Mouse (Mus musculus): ENCODE results near the gene Itga9. TPM values are rescaled to one million over a fixed set of nuclear protein-coding genes. Genes with fewer than 3 reads are reported as not detected.

Itga9 gene
- polyA plus RNA-seq, 1 experiment from 2014 or later, result 1.6 TPM

DNA sequence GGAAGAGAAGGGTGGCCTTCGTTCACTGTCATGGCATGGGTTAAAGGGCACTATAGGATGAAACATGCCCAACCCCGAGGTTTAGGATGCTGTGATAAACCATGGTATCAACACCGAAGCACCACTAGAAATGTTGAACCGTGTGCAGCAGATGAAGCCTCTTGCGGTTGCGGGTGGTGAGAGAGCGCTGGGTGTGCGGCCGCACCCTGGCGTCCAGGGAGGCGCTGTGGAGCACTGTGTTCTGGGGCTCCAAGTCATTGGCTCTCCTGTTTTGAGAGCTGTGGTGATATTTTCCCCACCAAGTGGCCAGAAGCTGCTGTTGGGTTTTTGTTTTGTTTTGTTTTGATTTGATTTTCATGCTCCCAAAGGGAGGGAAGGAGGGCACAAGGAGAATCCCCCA, 272.1 kb downstream of the Itga9 start:
- Histone ChIP-seq H3K36me3 (no peaks in the 10 kb centered on the region), H3K9ac (replicated peaks) (no peak overlapping the region), H3K4me2 (replicated peaks) (no peak overlapping the region), H3K4me3 (no peak overlapping the region), H3K27ac (replicated peaks) (no peak overlapping the region), H3K27me3 (no peaks in the 10 kb centered on the region), H3K9me3 (no peaks in the 10 kb centered on the region), H3K4me1 (no peaks in the 10 kb centered on the region)
- no peak for ATAC-seq (replicated peaks)
- WGBS, result 89% methylated on average over 11 of the region's 11 CpGs

DNA sequence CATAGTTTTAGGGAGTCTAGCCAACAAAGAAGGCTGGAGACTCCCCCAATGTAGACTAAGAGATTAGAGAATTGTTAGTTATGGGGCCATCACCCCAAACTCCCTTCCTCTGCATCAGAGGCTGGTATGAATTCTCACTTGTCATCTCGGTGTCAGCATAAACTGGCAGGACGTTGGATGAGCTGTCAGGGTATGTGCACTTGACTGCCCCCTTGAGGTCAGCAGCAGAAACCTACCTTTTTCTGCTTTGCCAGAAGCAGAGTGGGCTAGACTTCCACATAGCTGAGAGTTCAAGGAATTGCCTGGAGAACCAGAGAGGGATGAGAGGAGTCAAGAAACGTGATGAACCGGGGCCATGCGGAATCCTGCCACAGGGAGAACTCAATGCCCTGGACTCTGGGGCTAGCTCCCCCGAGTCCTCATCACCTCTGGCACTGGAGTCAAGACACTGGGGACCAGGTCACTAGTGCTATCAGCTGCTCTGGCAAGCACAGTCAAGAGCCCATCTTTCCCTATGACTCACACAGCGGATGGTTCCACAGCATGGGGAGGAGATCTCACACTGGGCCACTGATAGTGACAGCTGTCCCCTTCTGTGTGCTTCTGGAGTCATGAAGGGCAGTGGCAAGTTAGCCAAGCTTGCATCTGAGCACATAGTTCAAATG, 274.9 kb downstream of the Itga9 start:
- no peak overlapping the region for H3K4me2 ChIP-seq (replicated peaks)
- ATAC-seq (replicated peaks), result no peak
- H3K4me1 ChIP-seq, result no peaks in the 10 kb centered on the region
- H3K27me3 ChIP-seq, result no peaks in the 10 kb centered on the region
- H3K9ac ChIP-seq (replicated peaks), result no peak overlapping the region
- no peaks in the 10 kb centered on the region for H3K9me3 ChIP-seq
- 75% methylated on average over 7 of the region's 7 CpGs for WGBS
- no peak overlapping the region for H3K27ac ChIP-seq (replicated peaks)
- H3K4me3 ChIP-seq, result no peak overlapping the region
- H3K36me3 ChIP-seq, result no peaks in the 10 kb centered on the region

- Histone ChIP-seq H3K9ac (replicated peaks) (no peak overlapping the region), H3K27ac (replicated peaks) (no peak overlapping the region), H3K4me3 (no peak overlapping the region), H3K9me3 (no peaks in the 10 kb centered on the region), H3K4me2 (replicated peaks) (no peak overlapping the region), H3K4me1 (no peaks in the 10 kb centered on the region), H3K27me3 (no peaks in the 10 kb centered on the region), H3K36me3 (no peaks in the 10 kb centered on the region)
- WGBS, result 93% methylated on average over 6 of the region's 6 CpGs
- ATAC-seq (replicated peaks), result no peak
These were observed 275.4 kb downstream of the Itga9 start for GRCm38 (mm10) chr9:118881946-118882284.

GRCm38 (mm10) chr9:118883150-118883549, 276.7 kb downstream of the Itga9 start:
- no peak for ATAC-seq (replicated peaks)
- no peaks in the 10 kb centered on the region for H3K9me3 ChIP-seq
- H3K4me1 ChIP-seq, result no peaks in the 10 kb centered on the region
- 90% methylated on average over 7 of the region's 7 CpGs for WGBS
- H3K27me3 ChIP-seq, result no peaks in the 10 kb centered on the region
- no peak overlapping the region for H3K9ac ChIP-seq (replicated peaks)
- H3K36me3 ChIP-seq, result no peaks in the 10 kb centered on the region
- no peak overlapping the region for H3K4me2 ChIP-seq (replicated peaks)
- no peak overlapping the region for H3K27ac ChIP-seq (replicated peaks)
- H3K4me3 ChIP-seq, result no peak overlapping the region

DNA sequence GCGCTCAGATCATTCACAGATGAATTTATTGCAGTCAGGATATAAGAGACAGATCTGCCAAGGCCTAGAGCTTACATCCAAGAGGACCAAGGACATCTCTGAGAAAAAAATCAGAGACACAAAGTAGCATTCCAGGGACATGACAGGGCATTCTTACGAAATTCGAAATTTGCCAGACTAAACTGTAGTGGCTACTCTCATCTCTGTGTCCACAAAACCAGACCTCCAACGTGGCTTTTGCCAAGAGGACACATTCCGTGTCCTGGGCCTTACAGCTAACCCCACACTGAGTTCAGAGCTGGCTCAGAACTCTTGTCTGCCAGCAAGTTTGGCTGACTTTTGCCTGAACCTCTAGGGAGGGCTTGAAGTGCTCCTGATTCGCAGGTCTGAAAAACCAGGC, 279.3 kb downstream of the Itga9 start:
- no peaks in the 10 kb centered on the region for H3K27me3 ChIP-seq
- H3K36me3 ChIP-seq, result no peaks in the 10 kb centered on the region
- H3K9ac ChIP-seq (replicated peaks), result no peak overlapping the region
- ATAC-seq (replicated peaks), result no peak
- no peak overlapping the region for H3K4me3 ChIP-seq
- WGBS, result 81% methylated on average over 6 of the region's 6 CpGs
- H3K4me1 ChIP-seq, result peaks cover 6% of the 10 kb centered on the region
- no peaks in the 10 kb centered on the region for H3K9me3 ChIP-seq
- H3K4me2 ChIP-seq (replicated peaks), result no peak overlapping the region
- H3K27ac ChIP-seq (replicated peaks), result no peak overlapping the region

GRCm38 (mm10) chr9:118887201-118887600, 280.7 kb downstream of the Itga9 start:
- Histone ChIP-seq H3K36me3 (no peaks in the 10 kb centered on the region), H3K4me1 (peaks cover 6% of the 10 kb centered on the region), H3K4me3 (no peak overlapping the region), H3K27me3 (no peaks in the 10 kb centered on the region), H3K9ac (replicated peaks) (no peak overlapping the region), H3K9me3 (no peaks in the 10 kb centered on the region), H3K27ac (replicated peaks) (no peak overlapping the region), H3K4me2 (replicated peaks) (no peak overlapping the region)
- no peak for ATAC-seq (replicated peaks)
- 91% methylated on average over 7 of the region's 7 CpGs for WGBS

DNA sequence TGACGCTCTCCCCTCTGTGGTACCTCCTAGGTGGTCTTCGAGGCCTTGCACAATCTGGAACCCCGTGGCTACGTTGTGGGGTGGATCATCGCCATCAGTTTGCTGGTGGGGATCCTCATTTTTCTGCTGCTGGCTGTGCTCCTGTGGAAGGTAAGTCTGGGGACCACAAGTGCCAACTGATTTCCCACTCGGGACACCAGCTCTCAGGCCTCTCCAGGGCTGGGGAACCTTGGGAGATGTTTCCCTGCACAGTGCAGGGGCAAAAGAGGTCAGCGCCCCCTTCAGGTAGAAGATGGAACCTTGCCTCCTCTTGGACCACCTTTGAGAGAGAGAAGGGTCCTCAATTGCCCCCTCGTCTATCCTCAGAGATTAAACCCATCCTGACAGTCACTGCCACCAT, 281.2 kb downstream of the Itga9 start:
- no peak for ATAC-seq (replicated peaks)
- Histone ChIP-seq H3K27ac (replicated peaks) (no peak overlapping the region), H3K4me2 (replicated peaks) (no peak overlapping the region), H3K9me3 (no peaks in the 10 kb centered on the region), H3K27me3 (no peaks in the 10 kb centered on the region), H3K4me1 (peaks cover 6% of the 10 kb centered on the region), H3K4me3 (no peak overlapping the region), H3K36me3 (no peaks in the 10 kb centered on the region), H3K9ac (replicated peaks) (no peak overlapping the region)
- 90% methylated on average over 8 of the region's 8 CpGs for WGBS

DNA sequence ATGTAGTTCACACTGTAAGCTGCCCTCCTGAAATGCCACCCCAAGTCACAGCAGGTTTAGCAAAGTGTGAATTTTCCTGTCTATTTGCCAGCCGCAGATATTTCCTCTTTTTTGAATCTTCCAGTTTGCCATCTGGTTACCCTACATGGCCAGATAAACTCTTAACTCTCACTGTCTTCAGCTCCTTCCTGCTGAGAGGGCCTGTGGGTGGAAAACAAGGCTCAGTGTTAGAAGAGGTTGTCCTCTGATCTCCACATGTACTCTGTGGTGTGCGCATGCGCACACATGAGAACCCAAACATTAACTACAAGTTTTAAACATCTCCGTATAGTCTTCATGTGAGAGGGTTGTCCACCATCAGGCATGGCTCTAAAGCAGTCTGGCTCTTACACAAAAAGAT, 283.7 kb downstream of the Itga9 start:
- ATAC-seq (replicated peaks), result no peak
- 80% methylated on average over 4 of the region's 4 CpGs for WGBS

DNA sequence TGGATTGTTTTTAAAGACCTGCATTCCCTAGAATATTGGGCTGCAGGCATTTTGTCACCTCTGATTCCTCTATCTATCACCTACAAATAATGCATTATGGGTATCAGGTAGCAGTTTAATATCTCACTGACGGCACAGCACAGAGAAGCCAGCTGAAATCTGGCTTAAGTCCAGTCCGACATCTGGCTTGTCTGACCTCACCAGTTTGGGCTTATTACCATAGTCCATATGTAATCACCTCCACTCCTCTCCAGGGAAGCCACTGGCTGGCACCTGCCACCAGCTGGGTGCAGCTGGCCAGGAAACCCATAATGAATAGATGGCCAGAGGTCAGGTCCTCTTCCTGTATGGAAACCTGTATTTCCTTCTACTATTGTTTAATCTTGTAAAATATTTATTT, 284.2 kb downstream of the Itga9 start:
- Histone ChIP-seq H3K9ac (replicated peaks) (no peak overlapping the region), H3K4me2 (replicated peaks) (no peak overlapping the region), H3K4me3 (no peak overlapping the region), H3K9me3 (no peaks in the 10 kb centered on the region), H3K36me3 (no peaks in the 10 kb centered on the region), H3K4me1 (peaks cover 6% of the 10 kb centered on the region), H3K27me3 (no peaks in the 10 kb centered on the region), H3K27ac (replicated peaks) (no peak overlapping the region)
- 66% methylated on average over 2 of the region's 2 CpGs for WGBS
- ATAC-seq (replicated peaks), result no peak

More for the DNA sequence above, 283.7 kb downstream of the Itga9 start:
- H3K4me1 ChIP-seq, result peaks cover 6% of the 10 kb centered on the region
- no peak overlapping the region for H3K4me2 ChIP-seq (replicated peaks)
- H3K27ac ChIP-seq (replicated peaks), result no peak overlapping the region
- H3K27me3 ChIP-seq, result no peaks in the 10 kb centered on the region
- H3K9ac ChIP-seq (replicated peaks), result no peak overlapping the region
- H3K4me3 ChIP-seq, result no peak overlapping the region
- no peaks in the 10 kb centered on the region for H3K36me3 ChIP-seq
- H3K9me3 ChIP-seq, result no peaks in the 10 kb centered on the region

GRCm38 (mm10) chr9:118891068-118891467, 284.6 kb downstream of the Itga9 start:
- WGBS, result 91% methylated on average over 6 of the region's 6 CpGs
- H3K9ac ChIP-seq (replicated peaks), result no peak overlapping the region
- no peak overlapping the region for H3K4me2 ChIP-seq (replicated peaks)
- H3K27me3 ChIP-seq, result no peaks in the 10 kb centered on the region
- ATAC-seq (replicated peaks), result no peak
- H3K4me3 ChIP-seq, result no peak overlapping the region
- H3K27ac ChIP-seq (replicated peaks), result no peak overlapping the region
- peaks cover 6% of the 10 kb centered on the region for H3K4me1 ChIP-seq
- H3K36me3 ChIP-seq, result no peaks in the 10 kb centered on the region
- H3K9me3 ChIP-seq, result no peaks in the 10 kb centered on the region

- no peak for ATAC-seq (replicated peaks)
- 74% methylated on average over 9 of the region's 9 CpGs for WGBS
- Histone ChIP-seq H3K4me2 (replicated peaks) (no peak overlapping the region), H3K9me3 (no peaks in the 10 kb centered on the region), H3K27me3 (no peaks in the 10 kb centered on the region), H3K4me3 (no peak overlapping the region), H3K9ac (replicated peaks) (no peak overlapping the region), H3K36me3 (no peaks in the 10 kb centered on the region), H3K27ac (replicated peaks) (no peak overlapping the region), H3K4me1 (peaks cover 6% of the 10 kb centered on the region)
These were observed 285.1 kb downstream of the Itga9 start for GRCm38 (mm10) chr9:118891593-118891992.

- H3K27me3 ChIP-seq, result no peaks in the 10 kb centered on the region
- WGBS, result 85% methylated on average over 2 of the region's 2 CpGs
- H3K27ac ChIP-seq (replicated peaks), result no peak overlapping the region
- H3K9me3 ChIP-seq, result no peaks in the 10 kb centered on the region
- no peak overlapping the region for H3K4me2 ChIP-seq (replicated peaks)
- H3K9ac ChIP-seq (replicated peaks), result no peak overlapping the region
- no peak for ATAC-seq (replicated peaks)
- no peaks in the 10 kb centered on the region for H3K36me3 ChIP-seq
- H3K4me3 ChIP-seq, result no peak overlapping the region
- peaks cover 3% of the 10 kb centered on the region for H3K4me1 ChIP-seq
These were observed 288.6 kb downstream of the Itga9 start for GRCm38 (mm10) chr9:118895101-118895500.

DNA sequence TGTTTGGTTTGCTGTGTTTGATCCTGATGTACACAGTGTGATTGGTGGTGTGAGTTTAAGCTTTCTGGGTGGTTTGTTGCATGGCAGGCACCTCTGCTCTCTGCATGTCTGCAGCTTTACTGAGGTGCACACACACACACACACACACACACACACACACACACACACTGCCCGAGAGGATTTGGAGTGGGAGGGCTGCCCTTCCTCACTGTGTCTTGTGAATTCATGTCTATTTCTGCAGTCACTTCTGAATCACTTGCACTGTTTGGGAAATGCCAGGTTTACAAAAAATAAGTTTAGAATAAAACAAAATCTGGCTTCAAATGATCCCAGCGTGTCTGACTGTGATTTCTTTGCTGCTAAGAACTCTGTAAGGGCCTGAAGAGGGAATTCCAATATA, 294.2 kb downstream of the Itga9 start:
- Histone ChIP-seq H3K27ac (replicated peaks) (no peak overlapping the region), H3K4me1 (no peaks in the 10 kb centered on the region), H3K9ac (replicated peaks) (no peak overlapping the region), H3K4me2 (replicated peaks) (no peak overlapping the region), H3K36me3 (no peaks in the 10 kb centered on the region), H3K27me3 (no peaks in the 10 kb centered on the region), H3K9me3 (no peaks in the 10 kb centered on the region), H3K4me3 (no peak overlapping the region)
- 68% methylated on average over 2 of the region's 2 CpGs for WGBS
- no peak for ATAC-seq (replicated peaks)

All from forebrain, embryonic 15.5 days (tissue).